Mouse (Mus musculus): ENCODE measurements around the gene Prr5l. TPM values are rescaled to one million over a fixed set of nuclear protein-coding genes. Genes with fewer than 3 reads are reported as not detected.
A peak's percentile ranks its signal among the peaks of the same experiment; 100 is the strongest.

Prr5l gene
- polyA plus RNA-seq, 1 experiment from 2014 or later: 8.2 TPM

- Histone ChIP-seq H3K9me3 (ENCODE audit: control insufficient read depth, low read depth, low read length) (no peaks in the 10 kb centered on the region), H3K36me3 (ENCODE audit: control insufficient read depth, insufficient read depth, low read length) (no peaks in the 10 kb centered on the region), H3K27ac (ENCODE audit: low read length) (no peak overlapping the region), H3K4me2 (replicated peaks; ENCODE audit: low read depth, low read length) (no peak overlapping the region), H3K4me1 (ENCODE audit: control insufficient read depth, insufficient read depth, low read length) (no peaks in the 10 kb centered on the region), H3K9ac (replicated peaks; ENCODE audit: low read depth, low read length) (no peak overlapping the region), H3K4me3 (ENCODE audit: low read depth, low read length) (no peak overlapping the region), H3K27me3 (ENCODE audit: control insufficient read depth, insufficient read depth, low read length) (no peaks in the 10 kb centered on the region)
- no peak for ATAC-seq (ENCODE audit: insufficient number of reproducible peaks, insufficient read depth, low FRiP score, low read depth)
- WGBS: 84% methylated on average over 6 of the region's 6 CpGs
Observed at GRCm38 (mm10) chr2:101809640-101810305, 73.1 kb downstream of the Prr5l start.

GRCm38 (mm10) chr2:101807756-101808155, 75.1 kb downstream of the Prr5l start:
- Histone ChIP-seq H3K4me3 (ENCODE audit: low read depth, low read length) (no peak overlapping the region), H3K4me2 (replicated peaks; ENCODE audit: low read depth, low read length) (no peak overlapping the region), H3K27ac (ENCODE audit: low read length) (no peak overlapping the region), H3K36me3 (ENCODE audit: control insufficient read depth, insufficient read depth, low read length) (no peaks in the 10 kb centered on the region), H3K9ac (replicated peaks; ENCODE audit: low read depth, low read length) (no peak overlapping the region), H3K9me3 (ENCODE audit: control insufficient read depth, low read depth, low read length) (no peaks in the 10 kb centered on the region), H3K4me1 (ENCODE audit: control insufficient read depth, insufficient read depth, low read length) (no peaks in the 10 kb centered on the region), H3K27me3 (ENCODE audit: control insufficient read depth, insufficient read depth, low read length) (no peaks in the 10 kb centered on the region)
- 59% methylated on average over 5 of the region's 5 CpGs for WGBS
- ATAC-seq (ENCODE audit: insufficient number of reproducible peaks, insufficient read depth, low FRiP score, low read depth): no peak

- no peaks in the 10 kb centered on the region for H3K9me3 ChIP-seq (ENCODE audit: control insufficient read depth, low read depth, low read length)
- H3K27me3 ChIP-seq (ENCODE audit: control insufficient read depth, insufficient read depth, low read length): no peaks in the 10 kb centered on the region
- no peak overlapping the region for H3K4me2 ChIP-seq (replicated peaks; ENCODE audit: low read depth, low read length)
- no peak overlapping the region for H3K9ac ChIP-seq (replicated peaks; ENCODE audit: low read depth, low read length)
- no peak for ATAC-seq (ENCODE audit: insufficient number of reproducible peaks, insufficient read depth, low FRiP score, low read depth)
- H3K4me1 ChIP-seq (ENCODE audit: control insufficient read depth, insufficient read depth, low read length): no peaks in the 10 kb centered on the region
- H3K27ac ChIP-seq (ENCODE audit: low read length): no peak overlapping the region
- no peaks in the 10 kb centered on the region for H3K36me3 ChIP-seq (ENCODE audit: control insufficient read depth, insufficient read depth, low read length)
- WGBS: 89% methylated on average over 6 of the region's 6 CpGs
- H3K4me3 ChIP-seq (ENCODE audit: low read depth, low read length): no peak overlapping the region
Observed at GRCm38 (mm10) chr2:101802240-101802639, 80.6 kb downstream of the Prr5l start.

- Histone ChIP-seq H3K9me3 (ENCODE audit: control insufficient read depth, low read depth, low read length) (no peaks in the 10 kb centered on the region), H3K4me2 (replicated peaks; ENCODE audit: low read depth, low read length) (peak overlapping the region; percentile 91), H3K27me3 (ENCODE audit: control insufficient read depth, insufficient read depth, low read length) (no peaks in the 10 kb centered on the region), H3K36me3 (ENCODE audit: control insufficient read depth, insufficient read depth, low read length) (no peaks in the 10 kb centered on the region), H3K27ac (ENCODE audit: low read length) (peak overlapping the region; percentile 80), H3K4me1 (ENCODE audit: control insufficient read depth, insufficient read depth, low read length) (0 out of 2 replicates have a peak, but pooled peaks cover 3% of the 10 kb centered on the region), H3K4me3 (ENCODE audit: low read depth, low read length) (peak overlapping the region; percentile 62), H3K9ac (replicated peaks; ENCODE audit: low read depth, low read length) (peak overlapping the region; percentile 42)
- WGBS: 1% methylated on average over 19 of the region's 19 CpGs
- no peak for ATAC-seq (ENCODE audit: insufficient number of reproducible peaks, insufficient read depth, low FRiP score, low read depth)
Observed at GRCm38 (mm10) chr2:101797901-101798250, 85.0 kb downstream of the Prr5l start.

- peak; percentile 68; the same call in 1 of the 2 replicates for ATAC-seq (ENCODE audit: insufficient number of reproducible peaks, insufficient read depth, low FRiP score, low read depth)
- no peaks in the 10 kb centered on the region for H3K27me3 ChIP-seq (ENCODE audit: control insufficient read depth, insufficient read depth, low read length)
- H3K27ac ChIP-seq (ENCODE audit: low read length): peak overlapping the region; percentile 80
- H3K4me2 ChIP-seq (replicated peaks; ENCODE audit: low read depth, low read length): peak overlapping the region; percentile 91
- H3K9ac ChIP-seq (replicated peaks; ENCODE audit: low read depth, low read length): peak overlapping the region; percentile 42
- no peaks in the 10 kb centered on the region for H3K36me3 ChIP-seq (ENCODE audit: control insufficient read depth, insufficient read depth, low read length)
- WGBS: under 1% methylated on average over 49 of the region's 49 CpGs
- H3K4me1 ChIP-seq (ENCODE audit: control insufficient read depth, insufficient read depth, low read length): 0 out of 2 replicates have a peak, but pooled peaks cover 3% of the 10 kb centered on the region
- H3K4me3 ChIP-seq (ENCODE audit: low read depth, low read length): peak overlapping the region; percentile 62
- H3K9me3 ChIP-seq (ENCODE audit: control insufficient read depth, low read depth, low read length): no peaks in the 10 kb centered on the region
Observed at GRCm38 (mm10) chr2:101797166-101797900, 85.5 kb downstream of the Prr5l start.

DNA sequence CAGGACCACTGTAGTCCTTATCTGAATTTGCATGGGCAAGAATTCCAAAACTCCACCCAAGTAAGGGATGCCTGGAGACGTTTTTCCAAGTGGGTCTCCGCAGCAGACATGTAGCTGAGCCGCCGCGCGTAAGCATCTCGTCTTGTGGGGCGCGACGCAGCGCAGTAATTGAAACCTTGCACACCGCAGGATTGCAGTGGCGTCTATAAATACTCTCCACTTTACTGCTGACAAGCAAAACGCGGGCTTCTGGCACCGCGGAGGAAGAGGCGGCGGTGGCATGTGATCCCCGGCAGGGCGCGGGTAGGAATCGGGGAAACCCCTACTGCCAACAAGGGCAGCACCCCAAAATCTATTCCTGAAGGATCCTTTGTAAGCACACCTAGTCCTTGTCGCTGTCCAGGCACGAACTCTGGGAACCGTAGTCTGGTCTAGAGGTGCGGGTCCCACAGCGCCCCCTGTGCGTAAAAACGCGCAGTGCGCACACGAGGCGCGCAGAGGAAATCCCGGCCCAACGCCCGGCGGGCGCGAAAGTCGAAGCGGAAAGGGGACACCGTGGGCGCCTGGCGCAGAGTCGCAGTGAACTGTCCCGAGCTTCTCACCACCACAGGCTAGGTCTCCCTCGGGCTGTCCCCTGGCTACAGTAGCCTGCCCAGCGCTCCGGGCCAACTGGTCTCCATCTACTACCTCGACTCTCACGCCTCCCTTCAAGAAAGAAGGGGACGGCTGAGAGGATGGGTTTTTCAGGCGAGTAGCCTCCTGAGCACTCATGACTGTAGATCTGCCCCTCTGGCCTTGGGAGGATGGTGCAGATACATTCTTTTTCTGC, 86.3 kb downstream of the Prr5l start:
- Histone ChIP-seq H3K4me3 (ENCODE audit: low read depth, low read length) (peak overlapping the region; percentile 62), H3K4me2 (replicated peaks; ENCODE audit: low read depth, low read length) (peak overlapping the region; percentile 91), H3K36me3 (ENCODE audit: control insufficient read depth, insufficient read depth, low read length) (no peaks in the 10 kb centered on the region), H3K4me1 (ENCODE audit: control insufficient read depth, insufficient read depth, low read length) (0 out of 2 replicates have a peak, but pooled peaks cover 3% of the 10 kb centered on the region), H3K27me3 (ENCODE audit: control insufficient read depth, insufficient read depth, low read length) (no peaks in the 10 kb centered on the region), H3K27ac (ENCODE audit: low read length) (peak overlapping the region; percentile 80; the same call in 1 of the 2 replicates), H3K9ac (replicated peaks; ENCODE audit: low read depth, low read length) (peak overlapping the region; percentile 42), H3K9me3 (ENCODE audit: control insufficient read depth, low read depth, low read length) (no peaks in the 10 kb centered on the region)
- WGBS: 2% methylated on average over 52 of the region's 55 CpGs
- peak; percentile 81; the same call in 1 of the 2 replicates for ATAC-seq (ENCODE audit: insufficient number of reproducible peaks, insufficient read depth, low FRiP score, low read depth)

- Histone ChIP-seq H3K9ac (replicated peaks; ENCODE audit: low read depth, low read length) (no peak overlapping the region), H3K27me3 (ENCODE audit: control insufficient read depth, insufficient read depth, low read length) (no peaks in the 10 kb centered on the region), H3K4me1 (ENCODE audit: control insufficient read depth, insufficient read depth, low read length) (0 out of 2 replicates have a peak, but pooled peaks cover 3% of the 10 kb centered on the region), H3K27ac (ENCODE audit: low read length) (no peak overlapping the region), H3K4me2 (replicated peaks; ENCODE audit: low read depth, low read length) (no peak overlapping the region), H3K4me3 (ENCODE audit: low read depth, low read length) (no peak overlapping the region), H3K36me3 (ENCODE audit: control insufficient read depth, insufficient read depth, low read length) (no peaks in the 10 kb centered on the region), H3K9me3 (ENCODE audit: control insufficient read depth, low read depth, low read length) (no peaks in the 10 kb centered on the region)
- 62% methylated on average over 4 of the region's 4 CpGs for WGBS
- ATAC-seq (ENCODE audit: insufficient number of reproducible peaks, insufficient read depth, low FRiP score, low read depth): no peak
Observed at GRCm38 (mm10) chr2:101792130-101792529, 90.7 kb downstream of the Prr5l start.

- H3K4me3 ChIP-seq (ENCODE audit: low read depth, low read length): no peak overlapping the region
- H3K4me1 ChIP-seq (ENCODE audit: control insufficient read depth, insufficient read depth, low read length): no peaks in the 10 kb centered on the region
- no peak overlapping the region for H3K4me2 ChIP-seq (replicated peaks; ENCODE audit: low read depth, low read length)
- H3K27ac ChIP-seq (ENCODE audit: low read length): no peak overlapping the region
- ATAC-seq (ENCODE audit: insufficient number of reproducible peaks, insufficient read depth, low FRiP score, low read depth): no peak
- H3K36me3 ChIP-seq (ENCODE audit: control insufficient read depth, insufficient read depth, low read length): no peaks in the 10 kb centered on the region
- H3K27me3 ChIP-seq (ENCODE audit: control insufficient read depth, insufficient read depth, low read length): no peaks in the 10 kb centered on the region
- 67% methylated on average over 5 of the region's 5 CpGs for WGBS
- H3K9ac ChIP-seq (replicated peaks; ENCODE audit: low read depth, low read length): no peak overlapping the region
- H3K9me3 ChIP-seq (ENCODE audit: control insufficient read depth, low read depth, low read length): no peaks in the 10 kb centered on the region
Observed at GRCm38 (mm10) chr2:101783255-101783654, 99.6 kb downstream of the Prr5l start.
